Mouse (Mus musculus) embryonic facial prominence, embryonic 15.5 days (tissue): ENCODE results near the gene Ttll6. TPM values are rescaled to one million over a fixed set of nuclear protein-coding genes. Genes with fewer than 3 reads are reported as not detected.

Experiments used
- ATAC-seq: fragments of 200-750 bp; cut with Nextera tagmentation; 2 replicates; pipeline ENCODE4 v1.8.0; 2017; ENCODE audit warnings: low read depth, moderate TSS enrichment; ENCODE audit not compliant: insufficient number of reproducible peaks, low FRiP score, low TSS enrichment
- H3K27ac ChIP-seq: fragments of 300-500 bp; sonication (generic); replicated peaks from 2 replicates; pipeline ENCODE4 v1.5.1; 2015; ENCODE audit warnings: mild to moderate bottlenecking, inconsistent platforms
- H3K27me3 ChIP-seq: fragments of 300-500 bp; sonication (generic); 2 replicates; pipeline ENCODE4 v1.6.1; 2015; ENCODE audit warnings: inconsistent platforms
- H3K36me3 ChIP-seq: fragments of 300-500 bp; sonication (generic); 2 replicates; pipeline ENCODE4 v1.6.1; 2015; ENCODE audit warnings: mild to moderate bottlenecking, inconsistent platforms
- H3K4me1 ChIP-seq: fragments of 300-500 bp; sonication (generic); 2 replicates; pipeline ENCODE4 v1.6.1; 2015; ENCODE audit warnings: inconsistent platforms
- H3K4me2 ChIP-seq: fragments of 300-500 bp; sonication (generic); replicated peaks from 2 replicates; pipeline ENCODE4 v1.6.1; 2015; ENCODE audit warnings: mild to moderate bottlenecking, inconsistent platforms
- H3K4me3 ChIP-seq: fragments of 300-500 bp; sonication (generic); replicated peaks from 2 replicates; pipeline ENCODE4 v1.5.1; 2015; ENCODE audit warnings: mild to moderate bottlenecking, inconsistent platforms
- H3K9ac ChIP-seq: fragments of 300-500 bp; sonication (generic); 2 replicates; pipeline ENCODE4 v1.6.1; 2015; ENCODE audit warnings: inconsistent platforms
- H3K9me3 ChIP-seq: fragments of 300-500 bp; sonication (generic); replicated peaks from 2 replicates; pipeline ENCODE4 v1.6.1; 2016; ENCODE audit warnings: inconsistent platforms
- WGBS: fragments of 180-500 bp; shearing (Covaris S2); methylation state at CpG from one replicate; pipeline ENCODE4 v1.1.7; 2015; 5-methylcytosine and 5-hydroxymethylcytosine counted together
- polyA plus RNA-seq: library from polyadenylated mRNA; unstranded; fragments of >200 nt; fragmentation: Nextera tagmentation; extraction: Ambion mirVana; gene quantifications from 2 replicates; pipeline ENCODE4 v1.2.1, GENCODE M21; 2015

Gene Ttll6
- polyA plus RNA-seq, 1 experiment from 2014 or later, result 2.4 TPM

DNA sequence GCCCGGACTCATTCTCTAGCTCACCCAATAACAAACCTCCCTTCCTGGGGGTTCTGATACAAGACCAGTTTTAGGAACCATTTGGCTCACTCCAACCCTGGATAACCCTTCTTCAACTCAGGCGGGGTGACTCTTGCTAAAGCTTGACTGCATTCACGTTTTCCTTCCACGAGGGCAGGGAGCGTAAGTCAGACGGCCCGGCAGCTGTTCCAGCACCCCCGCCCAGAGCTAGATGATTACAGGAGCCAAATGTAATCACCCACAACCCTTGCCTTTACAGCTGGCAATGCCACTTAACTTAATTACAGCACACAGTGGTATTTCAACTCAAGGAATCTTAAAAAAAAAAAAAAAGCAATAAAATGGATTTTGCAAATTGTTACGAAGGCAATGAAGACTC is 34.5 kb downstream of the Ttll6 start:
- WGBS, result 28% methylated on average over 9 of the region's 9 CpGs
- Histone ChIP-seq H3K4me3 (no peak overlapping the region), H3K9ac (no peak overlapping the region), H3K4me1 (0 out of 2 replicates have a peak, but pooled peaks cover 2% of the 10 kb centered on the region), H3K27ac (no peak overlapping the region), H3K36me3 (no peaks in the 10 kb centered on the region), H3K9me3 (no peaks in the 10 kb centered on the region), H3K4me2 (no peak overlapping the region), H3K27me3 (peaks cover 98% of the 10 kb centered on the region)
- no peak for ATAC-seq

GRCm38 (mm10) chr11:96169016-96169415 is 35.4 kb downstream of the Ttll6 start:
- peaks cover 100% of the 10 kb centered on the region for H3K27me3 ChIP-seq
- 9% methylated on average over 7 of the region's 7 CpGs for WGBS
- H3K27ac ChIP-seq, result no peak overlapping the region
- no peak overlapping the region for H3K4me2 ChIP-seq
- no peaks in the 10 kb centered on the region for H3K36me3 ChIP-seq
- H3K9ac ChIP-seq, result no peak overlapping the region
- no peak overlapping the region for H3K4me3 ChIP-seq
- ATAC-seq, result no peak
- 0 out of 2 replicates have a peak, but pooled peaks cover 2% of the 10 kb centered on the region for H3K4me1 ChIP-seq
- no peaks in the 10 kb centered on the region for H3K9me3 ChIP-seq

GRCm38 (mm10) chr11:96170711-96171379 is 37.3 kb downstream of the Ttll6 start:
- 0 out of 2 replicates have a peak, but pooled peaks cover 2% of the 10 kb centered on the region for H3K4me1 ChIP-seq
- no peak overlapping the region for H3K4me2 ChIP-seq
- no peaks in the 10 kb centered on the region for H3K9me3 ChIP-seq
- no peak overlapping the region for H3K9ac ChIP-seq
- H3K36me3 ChIP-seq, result no peaks in the 10 kb centered on the region
- H3K27ac ChIP-seq, result no peak overlapping the region
- WGBS, result 2% methylated on average over 20 of the region's 20 CpGs
- peaks cover 98% of the 10 kb centered on the region for H3K27me3 ChIP-seq
- no peak overlapping the region for H3K4me3 ChIP-seq
- no peak for ATAC-seq

- H3K4me1 ChIP-seq, result 0 out of 2 replicates have a peak, but pooled peaks cover 2% of the 10 kb centered on the region
- H3K4me2 ChIP-seq, result no peak overlapping the region
- WGBS, result 9% methylated on average over 3 of the region's 3 CpGs
- no peaks in the 10 kb centered on the region for H3K9me3 ChIP-seq
- ATAC-seq, result no peak
- H3K27me3 ChIP-seq, result peaks cover 98% of the 10 kb centered on the region
- no peak overlapping the region for H3K27ac ChIP-seq
- no peaks in the 10 kb centered on the region for H3K36me3 ChIP-seq
- H3K9ac ChIP-seq, result no peak overlapping the region
- no peak overlapping the region for H3K4me3 ChIP-seq
Measured at GRCm38 (mm10) chr11:96171601-96172000, 38.0 kb downstream of the Ttll6 start.

DNA sequence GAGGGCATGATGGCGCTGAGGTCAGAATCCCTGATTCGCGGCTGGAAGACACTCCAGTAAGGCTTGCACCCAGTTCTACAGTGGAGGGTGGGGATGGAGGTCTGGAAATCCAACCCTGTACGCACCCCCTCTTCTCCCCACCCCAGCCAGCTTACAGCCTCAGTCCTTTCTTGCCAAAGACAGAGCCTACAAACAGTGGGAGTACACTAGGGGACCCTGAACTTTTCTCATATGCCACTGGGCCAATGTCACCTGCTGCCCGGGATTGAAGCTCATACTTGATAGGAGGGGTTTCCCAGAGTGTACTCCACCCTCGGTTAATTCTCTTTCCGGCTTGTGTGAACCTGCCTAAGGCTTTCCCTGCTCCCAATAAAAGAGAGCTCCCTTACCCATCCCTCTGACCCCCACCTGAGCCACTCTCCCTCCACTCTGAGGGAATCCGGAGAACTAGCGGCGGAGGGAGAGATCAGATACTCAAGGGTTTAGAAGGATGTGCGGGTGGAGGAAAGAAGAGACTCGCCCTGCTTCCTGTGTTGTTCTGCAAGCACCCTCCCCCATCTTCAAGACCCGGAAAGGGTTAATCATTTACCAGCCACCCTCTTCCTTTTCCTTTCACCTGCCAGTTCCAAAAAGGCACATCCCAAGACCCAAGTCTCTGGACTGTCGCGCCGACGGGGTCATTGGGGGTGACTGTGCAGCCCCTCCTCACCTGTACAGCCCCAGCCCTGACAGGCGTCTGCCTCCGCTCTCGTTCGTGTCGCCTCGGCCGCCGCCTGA is 39.1 kb downstream of the Ttll6 start:
- Histone ChIP-seq H3K36me3 (no peaks in the 10 kb centered on the region), H3K4me2 (no peak overlapping the region), H3K27ac (no peak overlapping the region), H3K9ac (no peak overlapping the region), H3K27me3 (peaks cover 97% of the 10 kb centered on the region), H3K4me3 (no peak overlapping the region), H3K9me3 (no peaks in the 10 kb centered on the region), H3K4me1 (peaks cover 6% of the 10 kb centered on the region; the same call in 1 of the 2 replicates)
- no peak for ATAC-seq
- WGBS, result under 1% methylated on average over 25 of the region's 25 CpGs

DNA sequence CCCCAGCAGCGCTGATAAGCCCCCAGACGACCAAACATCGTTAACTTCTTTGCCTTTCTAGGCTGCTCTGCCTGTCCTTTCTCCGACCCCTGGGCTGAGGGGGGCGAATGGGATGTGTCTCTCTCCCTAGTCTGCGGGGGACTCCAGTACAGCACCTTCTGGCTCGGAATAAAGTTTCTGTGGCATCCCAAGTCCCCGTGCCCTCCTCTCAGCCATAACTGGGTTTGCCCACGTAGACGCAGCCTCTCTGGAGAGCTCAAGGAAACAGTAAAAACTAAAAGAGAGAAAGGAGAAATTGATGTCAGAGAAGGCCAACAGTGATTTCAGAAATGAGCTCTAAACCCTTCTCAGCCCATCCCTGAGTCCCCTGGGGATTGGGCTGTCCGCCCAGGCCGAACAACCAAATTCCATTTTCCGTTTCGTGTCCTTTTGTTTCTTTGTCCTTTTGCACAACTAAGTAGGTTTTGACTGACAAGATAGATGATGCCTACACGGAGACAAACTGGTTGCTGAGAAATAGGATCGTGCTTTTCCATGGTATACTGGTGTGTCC is 39.8 kb downstream of the Ttll6 start:
- Histone ChIP-seq H3K9ac (no peak overlapping the region), H3K4me2 (no peak overlapping the region), H3K9me3 (no peaks in the 10 kb centered on the region), H3K27ac (no peak overlapping the region), H3K4me1 (peaks cover 7% of the 10 kb centered on the region; the same call in 1 of the 2 replicates), H3K36me3 (no peaks in the 10 kb centered on the region), H3K27me3 (peaks cover 97% of the 10 kb centered on the region), H3K4me3 (no peak overlapping the region)
- 2% methylated on average over 16 of the region's 16 CpGs for WGBS
- no peak for ATAC-seq

DNA sequence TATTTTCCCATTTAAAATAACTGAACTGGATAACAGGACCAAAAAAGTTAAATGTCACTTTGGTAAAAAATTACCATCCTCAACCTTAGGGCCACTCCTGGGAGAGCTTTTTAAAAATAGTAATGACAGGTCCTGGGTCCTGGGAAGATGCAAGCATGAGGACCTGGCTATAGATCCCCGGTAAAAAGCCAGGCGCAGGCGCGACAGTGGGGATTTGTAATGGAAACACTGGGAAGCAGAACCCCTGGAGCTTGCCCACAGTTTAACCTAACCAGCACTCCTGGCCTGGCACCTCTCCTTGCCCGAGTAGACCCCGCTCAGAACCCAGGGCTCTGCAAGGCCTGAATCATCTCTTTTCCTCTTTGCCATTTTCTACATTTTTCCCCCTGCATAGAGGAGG is 41.3 kb downstream of the Ttll6 start:
- ATAC-seq, result no peak
- Histone ChIP-seq H3K27me3 (peaks cover 96% of the 10 kb centered on the region), H3K4me3 (no peak overlapping the region), H3K4me1 (peaks cover 7% of the 10 kb centered on the region; the same call in 1 of the 2 replicates), H3K36me3 (no peaks in the 10 kb centered on the region), H3K9me3 (no peaks in the 10 kb centered on the region), H3K4me2 (no peak overlapping the region), H3K9ac (no peak overlapping the region), H3K27ac (no peak overlapping the region)
- 0% methylated on average over 6 of the region's 6 CpGs for WGBS

- H3K27ac ChIP-seq, result no peak overlapping the region
- H3K4me3 ChIP-seq, result no peak overlapping the region
- peaks cover 7% of the 10 kb centered on the region; the same call in 1 of the 2 replicates for H3K4me1 ChIP-seq
- no peak overlapping the region for H3K4me2 ChIP-seq
- no peak overlapping the region for H3K9ac ChIP-seq
- WGBS, result 0% methylated on average over 17 of the region's 17 CpGs
- no peak for ATAC-seq
- H3K27me3 ChIP-seq, result peaks cover 96% of the 10 kb centered on the region
- no peaks in the 10 kb centered on the region for H3K36me3 ChIP-seq
- no peaks in the 10 kb centered on the region for H3K9me3 ChIP-seq
Measured at GRCm38 (mm10) chr11:96175511-96175910, 41.9 kb downstream of the Ttll6 start.

DNA sequence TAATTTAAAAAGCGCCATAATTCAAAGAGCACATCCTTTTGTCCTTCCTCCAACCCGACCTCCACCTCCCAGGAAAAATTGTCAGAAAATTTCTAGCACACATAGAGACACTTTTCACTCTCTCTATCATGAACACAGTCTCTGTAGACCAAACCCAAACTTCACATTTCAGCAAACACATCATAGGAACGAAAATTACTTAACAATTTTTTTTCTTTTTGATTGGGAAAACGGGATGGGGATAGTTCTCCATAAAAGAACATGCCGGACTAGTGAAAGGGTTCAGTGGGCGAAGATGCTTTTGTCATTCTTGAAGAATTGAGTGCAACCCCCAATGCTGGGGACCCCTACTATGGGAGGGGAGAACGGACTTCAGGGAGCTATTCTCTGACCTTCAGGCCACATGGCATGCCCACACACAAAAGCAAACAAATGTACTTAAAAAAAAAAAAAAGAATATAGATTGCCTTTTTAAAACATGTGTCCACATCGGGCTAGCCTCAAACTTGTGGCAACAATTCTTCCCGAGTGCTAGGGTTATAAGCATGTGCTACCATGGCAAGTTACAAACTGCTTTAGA is 42.5 kb downstream of the Ttll6 start:
- Histone ChIP-seq H3K9ac (no peak overlapping the region), H3K36me3 (no peaks in the 10 kb centered on the region), H3K27ac (no peak overlapping the region), H3K4me2 (no peak overlapping the region), H3K27me3 (peaks cover 96% of the 10 kb centered on the region), H3K4me3 (no peak overlapping the region), H3K4me1 (peaks cover 5% of the 10 kb centered on the region; the same call in 1 of the 2 replicates), H3K9me3 (no peaks in the 10 kb centered on the region)
- 3% methylated on average over 9 of the region's 9 CpGs for WGBS
- no peak for ATAC-seq

- ATAC-seq, result no peak
- Histone ChIP-seq H3K4me3 (no peak overlapping the region), H3K9ac (no peak overlapping the region), H3K4me2 (no peak overlapping the region), H3K36me3 (no peaks in the 10 kb centered on the region), H3K9me3 (no peaks in the 10 kb centered on the region), H3K27ac (no peak overlapping the region), H3K4me1 (peaks cover 5% of the 10 kb centered on the region; the same call in 1 of the 2 replicates), H3K27me3 (peaks cover 96% of the 10 kb centered on the region)
- WGBS, result 3% methylated on average over 10 of the region's 10 CpGs
Measured at GRCm38 (mm10) chr11:96176841-96177240, 43.3 kb downstream of the Ttll6 start.

GRCm38 (mm10) chr11:96177546-96178174 is 44.1 kb downstream of the Ttll6 start:
- no peaks in the 10 kb centered on the region for H3K9me3 ChIP-seq
- H3K27me3 ChIP-seq, result peaks cover 96% of the 10 kb centered on the region
- H3K4me2 ChIP-seq, result no peak overlapping the region
- ATAC-seq, result no peak
- H3K36me3 ChIP-seq, result no peaks in the 10 kb centered on the region
- H3K4me3 ChIP-seq, result no peak overlapping the region
- H3K9ac ChIP-seq, result no peak overlapping the region
- H3K4me1 ChIP-seq, result peaks cover 5% of the 10 kb centered on the region; the same call in 1 of the 2 replicates
- WGBS, result under 1% methylated on average over 27 of the region's 27 CpGs
- no peak overlapping the region for H3K27ac ChIP-seq
